Mouse (Mus musculus) right cerebral cortex, adult 2 months (tissue): Measurements from ENCODE around the gene Rtn4rl1.
A peak's percentile ranks its signal among the peaks of the same experiment; 100 is the strongest.

Experiments
- DNase-seq, 2 experiments: peaks; one replicate each; pipeline ENCODE4 v3.0.0; 2021 to 2022; ENCODE audit warnings: low spot score in 2 of 2

Gene Rtn4rl1

DNA sequence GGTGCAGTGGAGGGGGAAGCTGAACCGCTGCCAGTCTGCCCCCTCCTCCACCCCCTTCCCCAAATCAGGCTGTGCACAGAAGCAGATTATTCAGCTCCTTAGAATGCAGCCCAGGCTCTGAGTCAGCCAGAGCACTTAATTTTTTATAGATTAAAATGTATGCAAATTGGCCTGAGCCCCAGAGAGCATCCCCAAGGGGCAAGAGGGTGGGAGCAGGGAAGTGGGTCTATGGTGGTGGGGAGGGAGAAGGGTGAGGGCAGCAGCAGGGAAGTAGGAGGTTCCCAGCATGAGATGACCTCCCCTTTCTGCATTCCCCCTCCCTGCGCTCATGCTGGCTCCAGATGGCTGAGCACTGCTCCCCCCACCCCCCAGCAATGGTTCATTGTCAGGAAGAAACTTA is 8.6 kb upstream of the Rtn4rl1 start:
- DNase-seq, result peak in 1 of 2 experiments; percentile 61

DNA sequence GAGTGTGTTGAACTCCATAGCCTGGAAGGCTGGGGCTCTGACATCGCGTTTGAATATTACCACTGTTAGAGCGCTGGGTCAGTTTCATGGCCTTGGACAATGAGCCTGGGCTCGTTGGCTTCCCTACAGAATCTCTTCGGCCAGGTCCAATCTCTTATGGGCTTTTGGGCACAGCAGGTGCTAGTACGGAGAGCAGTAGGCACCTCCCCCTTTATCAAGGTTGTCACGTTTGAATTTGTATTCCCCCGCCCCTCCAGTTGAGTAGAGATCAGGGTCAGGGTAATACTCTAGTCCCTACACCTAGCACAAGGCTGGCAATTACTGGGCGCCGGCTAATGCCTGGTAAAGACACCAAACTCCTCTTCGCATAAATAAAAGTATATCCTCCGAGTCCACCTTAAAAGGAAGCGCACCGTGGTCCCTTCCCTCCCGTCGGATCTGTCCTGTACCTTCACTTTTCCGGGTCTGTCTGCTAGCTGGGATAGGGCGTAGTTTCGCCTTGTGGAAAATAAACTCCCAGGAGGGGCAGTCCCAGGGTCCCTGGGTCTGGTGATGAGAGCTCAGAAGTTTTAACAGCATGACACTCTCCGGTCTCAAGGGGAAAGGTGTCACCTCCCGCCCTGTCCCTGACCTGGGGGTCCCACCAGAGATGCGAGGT is 3.7 kb upstream of the Rtn4rl1 start:
- DNase-seq, result peak in 1 of 2 experiments; percentile 7

- peak; percentile 80 to 85 for DNase-seq
These were observed 3.2 kb upstream of the Rtn4rl1 start for GRCm38 (mm10) chr11:75190371-75190724.

DNA sequence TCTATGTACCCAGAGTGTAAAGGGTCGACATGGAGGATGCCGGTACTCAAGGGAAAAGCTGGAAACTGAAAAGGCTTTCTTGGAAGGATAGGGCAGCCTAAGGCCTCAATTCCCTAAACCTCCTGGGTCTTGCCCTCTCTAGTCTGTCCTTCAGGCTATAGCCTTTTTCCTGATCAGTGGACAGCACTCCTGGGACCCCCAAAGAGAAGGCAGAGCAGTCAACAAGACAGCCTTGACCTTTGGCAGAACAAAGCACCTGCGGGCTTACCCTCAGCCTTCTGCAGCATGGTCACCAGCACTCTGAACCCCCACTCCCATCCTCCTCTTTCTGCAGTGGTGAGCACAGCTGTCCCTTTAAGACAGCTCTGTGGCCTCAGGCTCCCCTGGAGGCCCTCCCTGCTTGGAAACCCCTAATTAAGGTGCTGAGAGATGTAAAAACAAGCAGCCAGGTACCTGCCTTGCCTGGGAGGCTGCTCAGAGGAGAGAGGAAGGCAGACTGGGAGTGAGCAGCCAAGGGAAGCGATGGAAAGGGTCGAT is 2.6 kb upstream of the Rtn4rl1 start, which contains the start of gene Dph1:
Gene Dph1 (minus strand): TSS at position 337 of the 537 bp plus-strand sequence.
- no peak for DNase-seq

DNA sequence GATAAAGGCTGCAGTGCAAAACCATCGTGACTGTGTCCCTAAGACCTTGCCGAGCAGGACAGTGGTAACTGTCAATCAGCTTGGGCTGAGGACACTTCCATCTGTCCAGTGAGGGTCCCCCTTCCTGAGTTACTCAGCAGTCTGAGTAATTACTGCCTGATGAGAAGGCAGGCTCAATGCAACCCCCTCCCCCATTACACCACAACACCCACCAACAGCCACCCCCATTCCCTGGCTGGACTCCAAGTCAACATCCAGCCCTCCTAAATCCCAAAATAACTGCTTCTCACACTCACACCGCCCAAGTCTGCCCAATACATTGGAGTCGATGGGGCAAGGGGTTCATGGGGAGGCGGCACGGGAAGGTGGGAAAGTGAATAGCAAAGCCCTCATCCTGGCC is 1.7 kb upstream of the Rtn4rl1 start:
- no peak for DNase-seq

- peak in 1 of 2 experiments; percentile 73 for DNase-seq
These were observed 1.0 kb upstream of the Rtn4rl1 start for GRCm38 (mm10) chr11:75192336-75193214.

DNA sequence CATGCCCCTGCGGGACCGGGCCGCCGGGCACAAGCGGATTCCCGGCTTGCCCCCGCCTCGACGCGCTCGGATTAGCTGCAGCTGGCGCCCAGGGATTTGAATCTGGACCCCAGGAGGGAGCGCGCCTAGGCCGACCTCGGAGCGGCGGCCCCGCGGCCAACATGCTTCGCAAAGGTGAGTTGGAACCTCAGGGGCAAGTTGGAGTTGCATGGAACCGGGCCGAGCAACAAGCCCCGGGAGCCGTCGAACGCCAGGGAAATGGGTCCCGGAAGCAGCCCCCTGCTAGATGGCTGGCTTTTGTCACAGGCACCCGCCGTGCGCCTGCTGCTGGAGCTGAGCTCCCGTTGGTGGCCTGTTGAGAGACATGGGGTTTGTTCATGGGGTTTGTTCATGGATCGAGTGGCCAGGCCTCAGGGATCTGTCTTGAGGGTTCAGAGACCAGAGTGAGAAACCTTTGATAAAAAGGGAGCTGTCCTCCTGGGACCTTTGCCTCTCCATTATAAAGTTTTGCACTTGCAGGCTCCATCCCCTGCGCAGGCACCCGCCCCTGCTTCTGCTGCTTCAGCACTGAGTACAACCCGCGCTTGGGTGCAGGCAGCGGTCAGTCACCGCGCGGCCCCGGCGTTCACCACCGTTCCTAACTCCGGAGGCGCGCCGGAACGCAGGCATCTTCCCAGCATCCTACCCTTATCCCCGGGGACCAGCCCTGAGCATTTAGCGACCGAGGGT is 702 bp downstream of the Rtn4rl1 start:
- DNase-seq, result no peak

- no peak for DNase-seq
These were observed 1.4 kb downstream of the Rtn4rl1 start for GRCm38 (mm10) chr11:75194850-75195461.

DNA sequence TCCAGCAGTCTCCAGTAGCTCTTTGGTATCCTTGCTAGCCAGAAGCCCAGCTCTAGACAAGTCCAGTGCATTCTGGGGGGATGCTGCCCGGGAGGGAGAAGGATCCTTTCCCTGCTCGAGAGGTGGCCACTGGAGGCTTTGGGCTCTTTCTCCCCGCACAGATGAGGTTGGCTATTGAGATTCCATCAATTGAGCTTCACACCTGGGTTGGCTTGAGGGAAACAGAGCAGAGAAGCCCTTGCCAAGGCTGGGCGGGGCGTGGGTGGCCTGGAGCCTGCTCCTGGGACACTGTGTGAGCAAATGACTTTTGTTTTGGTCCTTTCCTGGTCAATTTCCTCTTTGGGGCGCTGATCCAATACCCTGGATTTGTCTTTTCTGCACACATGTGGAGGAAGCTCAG is 2.5 kb downstream of the Rtn4rl1 start:
- no peak for DNase-seq

GRCm38 (mm10) chr11:75197956-75198355 is 4.4 kb downstream of the Rtn4rl1 start:
- no peak for DNase-seq

GRCm38 (mm10) chr11:75198792-75199191 is 5.2 kb downstream of the Rtn4rl1 start:
- no peak for DNase-seq

DNA sequence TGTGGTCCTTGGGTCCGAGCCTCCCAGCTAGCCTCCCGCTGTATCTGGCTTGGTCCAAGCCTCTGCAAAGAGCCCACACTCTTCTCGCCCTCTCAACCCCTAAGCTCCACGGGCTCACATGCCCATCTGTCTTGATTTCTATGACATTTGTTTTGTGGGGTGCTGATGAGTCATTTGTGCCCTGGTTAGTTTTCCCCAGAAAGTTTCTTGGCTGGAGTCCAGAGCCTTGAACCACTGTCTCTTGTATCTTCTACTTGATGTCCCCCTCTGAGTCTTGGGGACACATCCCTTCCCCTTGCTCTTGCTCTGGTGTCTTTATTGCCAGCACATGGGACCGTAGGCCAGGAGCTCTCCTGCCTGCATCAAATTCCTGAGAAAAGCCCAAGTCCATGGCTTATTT is 6.4 kb downstream of the Rtn4rl1 start:
- DNase-seq, result peak in 1 of 2 experiments; percentile 17

- DNase-seq, result peak; percentile 85 to 86
These were observed 7.4 kb downstream of the Rtn4rl1 start for GRCm38 (mm10) chr11:75200935-75201334.

DNA sequence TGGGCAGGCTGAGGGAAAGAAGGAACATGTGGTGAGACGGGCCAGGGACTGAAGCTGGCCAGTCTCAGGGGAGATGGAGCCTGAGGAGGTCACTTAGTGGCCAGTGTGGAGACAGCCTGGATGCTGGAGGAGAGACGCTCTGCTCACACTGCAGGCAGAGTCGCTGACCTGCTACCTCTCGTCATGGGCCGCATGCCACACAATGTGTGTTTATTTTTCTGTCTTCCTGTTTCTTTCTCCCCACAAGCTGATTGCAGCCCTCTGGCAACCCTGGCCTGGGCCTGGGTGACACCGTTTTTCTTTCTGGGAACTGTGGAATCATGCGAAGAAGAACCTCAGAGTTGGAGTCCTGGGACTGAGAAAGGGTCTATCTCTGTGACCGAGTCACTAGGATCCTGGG is 8.1 kb downstream of the Rtn4rl1 start:
- no peak for DNase-seq

GRCm38 (mm10) chr11:75203926-75204325 is 10.3 kb downstream of the Rtn4rl1 start:
- DNase-seq, result no peak

GRCm38 (mm10) chr11:75204472-75204871 is 10.9 kb downstream of the Rtn4rl1 start:
- DNase-seq, result no peak

DNA sequence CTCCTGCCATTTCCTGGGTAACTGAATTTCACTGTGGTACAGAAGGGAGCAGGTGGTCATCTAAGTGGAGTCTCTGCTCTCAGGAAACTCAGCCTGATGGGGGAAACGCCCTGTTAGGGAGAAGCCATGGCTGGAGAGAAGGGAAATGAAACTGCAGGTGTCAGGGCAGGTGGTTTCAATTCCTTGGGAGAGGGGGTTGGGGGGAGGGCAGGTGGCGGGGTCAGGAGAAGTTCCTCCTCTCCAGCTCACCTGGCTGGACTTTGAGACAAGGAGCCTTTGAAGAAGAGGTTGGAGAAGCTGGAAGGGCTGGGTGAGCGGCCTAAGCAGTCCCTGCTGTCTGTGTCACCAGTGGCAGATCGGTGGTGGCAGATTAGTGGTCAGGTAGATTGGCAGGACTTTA is 12.8 kb downstream of the Rtn4rl1 start:
- DNase-seq, result no peak

GRCm38 (mm10) chr11:75209363-75209762 is 15.8 kb downstream of the Rtn4rl1 start:
- no peak for DNase-seq

- no peak for DNase-seq
These were observed 16.5 kb downstream of the Rtn4rl1 start for GRCm38 (mm10) chr11:75210093-75210492.

DNA sequence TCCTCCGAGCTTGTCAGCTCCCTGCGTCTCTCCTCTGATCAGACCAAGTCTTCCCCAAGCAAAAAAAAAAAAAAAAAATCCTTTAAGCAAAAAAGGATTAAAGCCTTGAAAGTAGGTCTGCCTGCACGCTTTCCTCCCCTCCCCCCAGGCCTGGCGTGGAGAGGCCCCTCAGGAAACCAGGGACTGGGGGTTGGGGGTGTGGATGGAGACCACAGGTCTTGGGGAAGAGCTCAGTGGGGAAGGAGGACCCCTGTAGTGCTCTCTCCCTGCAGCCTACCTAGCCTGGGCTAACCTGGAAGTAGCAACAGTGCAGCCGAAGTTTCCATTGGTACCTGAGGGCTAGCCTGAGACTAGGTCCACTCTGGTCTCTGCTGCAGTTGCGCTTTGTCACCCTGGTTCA is 17.2 kb downstream of the Rtn4rl1 start:
- DNase-seq, result no peak

DNA sequence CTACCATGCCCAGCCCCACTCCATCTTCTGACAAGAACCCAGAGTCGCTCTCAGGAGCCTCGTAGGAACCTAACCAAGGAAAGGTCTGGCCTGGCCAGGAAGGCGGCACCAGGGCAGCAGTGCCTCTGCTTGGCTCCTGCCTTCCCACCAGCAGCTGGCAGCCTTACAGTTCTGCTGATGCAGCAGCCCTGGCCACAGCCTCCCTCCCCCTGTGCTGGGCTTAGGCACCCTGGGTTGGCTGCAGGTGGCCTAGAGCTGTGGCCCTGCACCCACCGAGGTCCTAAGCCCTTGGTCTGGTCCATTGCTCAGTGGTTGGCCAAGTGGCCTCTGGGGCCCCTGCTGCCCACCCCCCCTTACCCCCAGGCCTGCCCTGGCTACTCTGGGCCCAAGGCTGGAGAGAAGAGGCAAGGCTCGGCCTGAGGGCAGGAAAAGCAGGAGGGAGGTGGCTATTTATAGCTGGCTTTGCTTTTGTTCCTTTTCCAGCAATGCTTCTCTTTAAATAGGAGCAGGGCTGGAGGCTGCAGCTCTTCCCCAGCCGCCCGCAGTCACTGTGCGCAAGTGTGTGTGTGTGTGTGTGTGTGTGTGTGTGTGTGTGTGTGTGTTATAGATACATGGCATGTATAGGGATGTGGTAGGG is 18.6 kb downstream of the Rtn4rl1 start:
- no peak for DNase-seq
